Mouse (Mus musculus) liver, adult 2 months (tissue): ENCODE data around the gene Klhl41. TPM values are rescaled to one million over a fixed set of nuclear protein-coding genes. Genes with fewer than 3 reads are reported as not detected.

ENCODE experiments used
- DNase-seq: peaks from one replicate; pipeline ENCODE4 v3.0.0-alpha.2; 2011; ENCODE audit warnings: low read depth, low spot score; ENCODE audit errors: extremely low read depth
- H3K27ac ChIP-seq: fragments of 200-500 bp; replicated peaks from 2 replicates; pipeline ENCODE4 v1.5.1; 2012; ENCODE audit warnings: low read depth, mild to moderate bottlenecking, control low read depth, inconsistent platforms, low read length; ENCODE audit not compliant: insufficient read depth
- H3K27me3 ChIP-seq: fragments of 200-500 bp; 2 replicates; pipeline ENCODE4 v1.6.1; 2012; ENCODE audit warnings: mild to moderate bottlenecking, moderate library complexity, low read length, inconsistent platforms; ENCODE audit not compliant: control insufficient read depth, insufficient read depth
- H3K36me3 ChIP-seq: fragments of 200-500 bp; 2 replicates; pipeline ENCODE4 v1.6.1; 2012; ENCODE audit warnings: low read length, inconsistent platforms; ENCODE audit not compliant: control insufficient read depth, insufficient read depth
- H3K4me1 ChIP-seq: fragments of 200-500 bp; 2 replicates; pipeline ENCODE4 v1.6.1; 2011; ENCODE audit warnings: low read length; ENCODE audit not compliant: control insufficient read depth, insufficient read depth
- H3K4me3 ChIP-seq: fragments of 200-500 bp; 2 replicates; pipeline ENCODE4 v1.5.1; 2011; ENCODE audit warnings: low read depth, mild to moderate bottlenecking, control low read depth, low read length, moderate library complexity; ENCODE audit not compliant: insufficient read depth
- H3K79me2 ChIP-seq: fragments of 200-500 bp; 2 replicates; pipeline ENCODE4 v1.6.1; 2012; ENCODE audit warnings: inconsistent platforms, mild to moderate bottlenecking, low read length, moderate library complexity; ENCODE audit not compliant: control insufficient read depth, insufficient read depth
- H3K9ac ChIP-seq: fragments of 200-500 bp; 2 replicates; pipeline ENCODE4 v1.6.1; 2012; ENCODE audit warnings: low read depth, mild to moderate bottlenecking, control low read depth, inconsistent platforms, low read length
- CTCF ChIP-seq: fragments of 200-500 bp; IDR thresholded peaks from 2 replicates; pipeline ENCODE4 v1.5.1; 2011; ENCODE audit warnings: low read depth, low read length, control low read depth
- POLR2A ChIP-seq: fragments of 200-500 bp; IDR thresholded peaks from 2 replicates; pipeline ENCODE4 v1.6.1; 2011; ENCODE audit warnings: low read length, control low read depth; ENCODE audit not compliant: insufficient read depth; ENCODE audit errors: extremely low read depth
- WGBS: fragments of 180-500 bp; shearing (Covaris S2); methylation state at CpG from one replicate; pipeline ENCODE4 v1.1.7; 2018; 5-methylcytosine and 5-hydroxymethylcytosine counted together
- polyA plus RNA-seq: library from polyadenylated mRNA; depleted of rRNA; stranded (reverse); fragments of >200 nt; gene quantifications from 2 replicates; pipeline ENCODE4 v1.2.3, GENCODE M21; 2012
- total RNA-seq: library from RNA; depleted of rRNA; stranded (reverse); fragments of >200 nt; gene quantifications from 2 replicates; pipeline ENCODE4 v1.2.3, GENCODE M21; 2014

The Klhl41 gene
- total and polyA plus RNA-seq, 2 experiments, result 0.02 to 0.37 TPM

DNA sequence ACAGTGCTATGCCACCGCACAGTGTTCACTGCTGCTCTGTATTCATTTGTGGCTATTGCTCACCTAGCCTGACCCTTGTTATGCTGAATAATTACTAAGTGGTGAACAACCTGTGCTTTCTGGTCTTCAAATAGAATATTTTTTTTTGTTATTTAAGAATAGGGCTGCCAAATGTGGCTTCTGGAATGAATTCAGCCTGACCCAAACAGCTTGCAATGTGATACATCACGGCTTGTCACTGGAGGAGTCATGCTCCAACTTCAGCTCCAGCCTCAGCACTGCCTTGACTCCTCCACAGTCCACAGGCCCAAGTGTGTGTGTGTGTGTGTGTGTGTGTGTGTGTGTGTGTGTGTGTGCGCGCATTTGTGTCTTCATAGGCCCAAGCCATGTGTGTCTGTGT lies 10.6 kb upstream of the Klhl41 start:
- TF ChIP-seq CTCF (no peak), POLR2A (no peak)
- DNase-seq, result no peak
- H3K4me3 ChIP-seq, result no peak overlapping the region
- no peak overlapping the region for H3K27ac ChIP-seq
- H3K4me1 ChIP-seq, result no peaks in the 10 kb centered on the region
- H3K36me3 ChIP-seq, result peaks cover 11% of the 10 kb centered on the region
- WGBS, result 93% methylated on average over 4 of the region's 4 CpGs
- no peaks in the 10 kb centered on the region for H3K79me2 ChIP-seq
- H3K27me3 ChIP-seq, result no peaks in the 10 kb centered on the region
- H3K9ac ChIP-seq, result no peak overlapping the region

DNA sequence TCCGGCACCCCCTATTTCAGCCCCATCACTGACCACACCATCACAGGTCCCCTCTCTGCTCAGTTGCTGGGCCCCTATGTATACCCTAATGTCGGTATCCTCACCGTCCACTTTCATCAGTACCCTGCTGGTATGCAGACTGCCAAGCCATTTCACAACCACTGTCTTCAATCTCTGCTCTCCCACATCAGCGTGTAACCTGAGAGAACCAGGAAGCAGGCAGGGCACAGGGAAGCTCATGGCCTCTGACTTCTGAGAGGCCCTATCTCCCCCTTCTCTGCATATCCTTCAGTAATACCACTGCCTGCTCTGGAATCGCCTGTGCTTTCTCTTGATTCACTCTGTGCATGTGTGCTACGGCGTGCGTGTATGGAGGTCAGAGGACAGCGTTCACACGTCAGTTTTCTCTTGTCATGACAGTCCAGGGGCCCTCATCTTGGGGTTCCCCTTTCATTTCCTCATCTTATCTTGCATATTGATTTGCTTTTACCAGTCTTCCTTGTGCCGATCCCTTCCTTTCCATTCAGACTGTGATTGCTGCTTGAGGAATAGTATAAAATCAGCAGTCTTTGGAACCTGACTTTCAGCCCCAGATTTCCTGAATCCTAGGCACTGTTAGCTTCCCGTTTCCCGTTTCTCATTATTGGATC lies 6.0 kb upstream of the Klhl41 start:
- no peaks in the 10 kb centered on the region for H3K79me2 ChIP-seq
- H3K27ac ChIP-seq, result no peak overlapping the region
- H3K9ac ChIP-seq, result no peak overlapping the region
- WGBS, result 75% methylated on average over 13 of the region's 13 CpGs
- peaks cover 8% of the 10 kb centered on the region for H3K36me3 ChIP-seq
- H3K4me3 ChIP-seq, result no peak overlapping the region
- no peaks in the 10 kb centered on the region for H3K4me1 ChIP-seq
- H3K27me3 ChIP-seq, result no peaks in the 10 kb centered on the region
- no peak for DNase-seq
- TF ChIP-seq POLR2A (no peak), CTCF (no peak)

DNA sequence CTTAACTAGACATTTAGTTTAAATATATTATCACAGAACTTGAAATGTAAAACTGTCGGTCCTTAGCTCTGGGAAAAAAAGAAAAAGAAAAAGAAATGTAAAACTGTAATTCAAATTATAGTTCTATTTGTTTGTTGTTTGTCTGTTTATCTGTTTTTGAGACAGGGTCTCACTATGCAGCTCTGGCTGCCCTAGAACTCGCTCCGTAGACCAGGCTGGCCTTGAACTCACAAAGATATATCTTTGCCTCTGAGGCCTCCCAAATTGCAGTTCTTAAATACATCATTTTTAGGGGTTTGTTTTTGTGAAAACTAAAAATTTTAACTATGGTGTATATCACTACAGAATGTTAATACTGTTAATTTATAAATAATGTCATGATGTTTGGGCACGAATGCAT lies 2.3 kb upstream of the Klhl41 start:
- H3K9ac ChIP-seq, result no peak overlapping the region
- no peak overlapping the region for H3K27ac ChIP-seq
- H3K36me3 ChIP-seq, result peaks cover 7% of the 10 kb centered on the region; the same call in 1 of the 2 replicates
- WGBS, result 94% methylated on average over 4 of the region's 4 CpGs
- TF ChIP-seq CTCF, result no peak
- no peak for TF ChIP-seq POLR2A
- H3K4me3 ChIP-seq, result no peak overlapping the region
- no peaks in the 10 kb centered on the region for H3K27me3 ChIP-seq
- no peak for DNase-seq
- H3K79me2 ChIP-seq, result no peaks in the 10 kb centered on the region
- no peaks in the 10 kb centered on the region for H3K4me1 ChIP-seq

DNA sequence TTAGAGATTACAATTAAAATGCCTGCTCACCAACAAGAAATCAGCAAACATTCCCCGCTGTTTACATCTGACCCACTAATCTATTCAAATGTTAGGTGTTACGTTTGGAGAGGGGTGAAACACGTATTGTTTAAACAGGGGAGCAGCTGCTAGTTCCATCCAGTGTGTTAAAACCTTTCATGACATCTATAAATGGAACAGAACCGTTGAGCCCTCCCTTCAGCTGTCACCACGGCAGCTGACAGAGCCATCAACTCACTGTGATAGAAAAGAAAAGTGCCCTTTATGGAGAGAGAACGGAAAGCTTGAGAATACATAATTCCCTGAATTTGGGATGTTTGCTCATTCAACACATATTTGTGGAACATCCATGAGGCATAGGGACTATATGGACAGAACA lies 1.5 kb upstream of the Klhl41 start:
- no peak for TF ChIP-seq POLR2A
- TF ChIP-seq CTCF, result no peak
- 87% methylated on average over 6 of the region's 6 CpGs for WGBS

DNA sequence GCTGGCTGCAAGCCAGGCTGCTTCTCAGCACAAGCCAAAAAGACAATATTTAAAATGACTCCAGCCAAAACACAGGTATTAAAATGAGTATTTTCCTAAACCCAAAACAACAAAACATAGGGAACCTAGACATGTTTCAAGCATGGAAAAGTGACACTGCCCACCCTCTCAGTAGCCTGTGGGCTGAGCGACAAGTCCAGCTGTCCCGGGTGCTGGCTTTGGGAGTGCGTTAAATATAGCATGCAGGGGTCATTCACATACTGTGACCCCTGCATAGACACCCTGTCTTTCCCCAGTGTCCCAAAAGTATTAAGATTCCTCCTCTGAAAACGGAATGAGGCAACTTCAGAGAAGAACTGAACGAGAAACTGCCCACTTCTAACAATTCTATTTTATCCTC lies 3.8 kb downstream of the Klhl41 start:
- Histone ChIP-seq H3K27me3 (no peaks in the 10 kb centered on the region), H3K4me3 (no peak overlapping the region), H3K36me3 (peaks cover 4% of the 10 kb centered on the region; the same call in 1 of the 2 replicates), H3K4me1 (no peaks in the 10 kb centered on the region), H3K9ac (no peak overlapping the region), H3K79me2 (no peaks in the 10 kb centered on the region), H3K27ac (no peak overlapping the region)
- TF ChIP-seq POLR2A (no peak), CTCF (no peak)
- 73% methylated on average over 5 of the region's 5 CpGs for WGBS
- no peak for DNase-seq

More for the DNA sequence above, 1.5 kb upstream of the Klhl41 start:
- Histone ChIP-seq H3K27ac (no peak overlapping the region), H3K36me3 (peaks cover 4% of the 10 kb centered on the region; the same call in 1 of the 2 replicates), H3K4me1 (no peaks in the 10 kb centered on the region), H3K79me2 (no peaks in the 10 kb centered on the region), H3K4me3 (no peak overlapping the region), H3K27me3 (no peaks in the 10 kb centered on the region), H3K9ac (no peak overlapping the region)
- no peak for DNase-seq

DNA sequence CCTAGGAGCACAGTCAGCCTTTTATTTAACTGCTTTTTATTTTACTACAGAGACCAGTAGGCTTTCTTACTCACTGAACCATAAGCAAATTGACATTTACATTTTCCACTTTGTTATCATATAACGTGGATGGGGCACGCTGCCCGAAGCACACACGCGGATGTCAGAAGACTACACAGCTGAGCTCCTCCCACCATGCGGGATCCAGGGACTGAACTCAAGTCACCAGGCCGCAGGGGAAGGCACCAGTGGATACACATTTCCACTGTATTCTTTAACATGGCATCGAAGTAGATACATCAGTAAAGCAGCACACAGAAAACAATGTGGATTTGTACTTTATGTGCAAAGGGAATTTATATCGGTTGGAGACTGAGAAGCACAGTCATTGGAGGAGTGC lies 5.3 kb downstream of the Klhl41 start:
- no peak for DNase-seq
- H3K36me3 ChIP-seq, result peaks cover under 1% of the 10 kb centered on the region; the same call in 1 of the 2 replicates
- no peak overlapping the region for H3K9ac ChIP-seq
- TF ChIP-seq POLR2A, result no peak
- TF ChIP-seq CTCF, result no peak
- no peak overlapping the region for H3K4me3 ChIP-seq
- H3K27ac ChIP-seq, result no peak overlapping the region
- H3K27me3 ChIP-seq, result no peaks in the 10 kb centered on the region
- no peaks in the 10 kb centered on the region for H3K4me1 ChIP-seq
- H3K79me2 ChIP-seq, result no peaks in the 10 kb centered on the region
- WGBS, result 94% methylated on average over 9 of the region's 9 CpGs
